Mouse (Mus musculus): ENCODE results near the gene Gemin4. TPM values are rescaled to one million over a fixed set of nuclear protein-coding genes. Genes with fewer than 3 reads are reported as not detected.

Gemin4 gene
- polyA plus RNA-seq, 1 experiment from 2014 or later = 43.8 TPM

DNA sequence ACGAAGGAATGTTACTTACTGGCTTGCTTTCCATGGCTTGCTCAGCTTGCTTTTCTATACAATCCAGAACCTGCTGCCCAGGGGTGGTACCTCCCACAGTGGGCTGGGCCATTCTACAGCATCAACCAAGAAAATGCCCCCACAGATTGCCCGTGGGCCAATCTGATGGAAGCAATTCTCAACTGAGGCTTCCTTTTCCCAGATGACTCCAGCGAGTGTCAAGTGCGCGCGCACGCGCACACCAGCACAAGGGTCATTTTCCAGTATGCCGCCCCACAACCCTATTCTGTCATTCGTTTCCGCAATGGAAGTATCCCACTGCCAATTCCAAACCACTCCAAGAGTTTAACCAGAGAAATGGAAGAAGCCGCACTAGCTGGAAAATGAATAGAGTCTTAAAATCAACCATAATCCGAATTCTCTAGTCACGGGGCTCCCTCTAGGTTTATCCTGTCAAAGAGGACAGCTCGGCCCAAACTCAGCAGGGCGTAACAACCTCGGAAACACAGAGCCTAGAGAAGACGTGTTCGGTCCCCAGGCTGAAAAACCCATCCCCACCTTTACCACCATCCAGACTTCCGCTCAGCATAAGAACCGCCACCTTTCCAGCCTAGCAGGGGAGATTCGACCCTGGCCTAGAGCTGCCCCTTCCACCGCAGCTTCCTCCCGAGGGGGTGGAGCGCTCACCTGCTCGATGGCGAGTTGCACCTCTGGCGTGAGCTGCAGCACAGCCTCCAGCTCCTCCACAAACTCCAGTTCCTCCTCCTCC, 38.6 kb downstream of the Gemin4 start:
- Histone ChIP-seq H3K4me2 (replicated peaks; ENCODE audit: low read depth, low read length) (peak overlapping the region; percentile 93), H3K4me3 (ENCODE audit: low read length) (peak overlapping the region; percentile 88), H3K9me3 (ENCODE audit: control insufficient read depth, low read length) (no peaks in the 10 kb centered on the region), H3K27ac (ENCODE audit: low read depth, low read length) (0 out of 2 replicates have a peak overlapping the region, but pooled peaks have one; percentile 18), H3K4me1 (ENCODE audit: control insufficient read depth, insufficient read depth, low read length) (peaks cover 9% of the 10 kb centered on the region; the same call in 1 of the 2 replicates), H3K9ac (ENCODE audit: low read depth, low read length) (peak overlapping the region; percentile 63), H3K27me3 (ENCODE audit: control insufficient read depth, insufficient read depth, low read length) (no peaks in the 10 kb centered on the region), H3K36me3 (ENCODE audit: control insufficient read depth, insufficient read depth, low read length) (peaks cover 4% of the 10 kb centered on the region; the same call in 1 of the 2 replicates)
- WGBS = 1% methylated on average over 28 of the region's 28 CpGs
- peak; percentile 83 for ATAC-seq (ENCODE audit: low FRiP score, low TSS enrichment)

- Histone ChIP-seq H3K4me3 (ENCODE audit: low read length) (no peak overlapping the region), H3K9ac (ENCODE audit: low read depth, low read length) (no peak overlapping the region), H3K27ac (ENCODE audit: low read depth, low read length) (no peak overlapping the region), H3K36me3 (ENCODE audit: control insufficient read depth, insufficient read depth, low read length) (peaks cover 21% of the 10 kb centered on the region), H3K4me2 (replicated peaks; ENCODE audit: low read depth, low read length) (no peak overlapping the region), H3K27me3 (ENCODE audit: control insufficient read depth, insufficient read depth, low read length) (no peaks in the 10 kb centered on the region), H3K9me3 (ENCODE audit: control insufficient read depth, low read length) (no peaks in the 10 kb centered on the region), H3K4me1 (ENCODE audit: control insufficient read depth, insufficient read depth, low read length) (no peaks in the 10 kb centered on the region)
- WGBS = 64% methylated on average over 5 of the region's 5 CpGs
- ATAC-seq (ENCODE audit: low FRiP score, low TSS enrichment) = no peak
These were observed 47.3 kb downstream of the Gemin4 start for GRCm38 (mm10) chr11:76170207-76170606.

GRCm38 (mm10) chr11:76168976-76169375, 48.5 kb downstream of the Gemin4 start:
- no peak for ATAC-seq (ENCODE audit: low FRiP score, low TSS enrichment)

GRCm38 (mm10) chr11:76167079-76167765, 50.2 kb downstream of the Gemin4 start:
- Histone ChIP-seq H3K4me3 (ENCODE audit: low read length) (no peak overlapping the region), H3K4me2 (replicated peaks; ENCODE audit: low read depth, low read length) (no peak overlapping the region), H3K4me1 (ENCODE audit: control insufficient read depth, insufficient read depth, low read length) (no peaks in the 10 kb centered on the region), H3K27ac (ENCODE audit: low read depth, low read length) (no peak overlapping the region), H3K27me3 (ENCODE audit: control insufficient read depth, insufficient read depth, low read length) (no peaks in the 10 kb centered on the region), H3K9me3 (ENCODE audit: control insufficient read depth, low read length) (no peaks in the 10 kb centered on the region), H3K9ac (ENCODE audit: low read depth, low read length) (no peak overlapping the region), H3K36me3 (ENCODE audit: control insufficient read depth, insufficient read depth, low read length) (peaks cover 5% of the 10 kb centered on the region; the same call in 1 of the 2 replicates)
- ATAC-seq (ENCODE audit: low FRiP score, low TSS enrichment) = no peak
- 28% methylated on average over 5 of the region's 5 CpGs for WGBS

More at GRCm38 (mm10) chr11:76168976-76169375, 48.5 kb downstream of the Gemin4 start:
- 85% methylated on average over 3 of the region's 3 CpGs for WGBS
- H3K36me3 ChIP-seq (ENCODE audit: control insufficient read depth, insufficient read depth, low read length) = peaks cover 21% of the 10 kb centered on the region
- no peaks in the 10 kb centered on the region for H3K4me1 ChIP-seq (ENCODE audit: control insufficient read depth, insufficient read depth, low read length)
- H3K4me2 ChIP-seq (replicated peaks; ENCODE audit: low read depth, low read length) = no peak overlapping the region
- no peak overlapping the region for H3K9ac ChIP-seq (ENCODE audit: low read depth, low read length)
- H3K27ac ChIP-seq (ENCODE audit: low read depth, low read length) = no peak overlapping the region
- H3K27me3 ChIP-seq (ENCODE audit: control insufficient read depth, insufficient read depth, low read length) = no peaks in the 10 kb centered on the region
- H3K4me3 ChIP-seq (ENCODE audit: low read length) = no peak overlapping the region
- no peaks in the 10 kb centered on the region for H3K9me3 ChIP-seq (ENCODE audit: control insufficient read depth, low read length)

DNA sequence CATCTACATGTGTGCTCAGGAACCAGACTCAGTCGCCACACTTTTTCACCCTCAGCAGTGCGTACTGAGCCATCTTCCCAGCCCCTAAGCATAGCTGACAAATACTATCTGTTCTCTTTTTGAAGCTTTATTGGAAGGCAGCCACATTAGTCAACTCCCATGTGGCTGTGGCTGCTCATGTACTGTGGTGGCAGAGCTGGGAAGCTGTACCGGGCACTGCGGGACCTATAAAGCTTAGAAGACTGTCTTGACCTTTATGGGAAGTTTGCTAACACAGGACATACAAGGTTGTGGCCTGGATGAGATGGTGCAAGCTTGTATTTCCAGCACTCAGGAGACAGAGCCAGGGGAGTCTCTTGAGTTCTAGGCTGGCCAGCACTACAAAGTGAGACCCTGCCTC, 50.8 kb downstream of the Gemin4 start:
- 93% methylated on average over 4 of the region's 4 CpGs for WGBS
- H3K9me3 ChIP-seq (ENCODE audit: control insufficient read depth, low read length) = no peaks in the 10 kb centered on the region
- ATAC-seq (ENCODE audit: low FRiP score, low TSS enrichment) = no peak

More for the DNA sequence above, 50.8 kb downstream of the Gemin4 start:
- Histone ChIP-seq H3K9ac (ENCODE audit: low read depth, low read length) (no peak overlapping the region), H3K27ac (ENCODE audit: low read depth, low read length) (no peak overlapping the region), H3K27me3 (ENCODE audit: control insufficient read depth, insufficient read depth, low read length) (no peaks in the 10 kb centered on the region), H3K4me3 (ENCODE audit: low read length) (no peak overlapping the region), H3K36me3 (ENCODE audit: control insufficient read depth, insufficient read depth, low read length) (no peaks in the 10 kb centered on the region; the same call in 1 of the 2 replicates), H3K4me1 (ENCODE audit: control insufficient read depth, insufficient read depth, low read length) (no peaks in the 10 kb centered on the region), H3K4me2 (replicated peaks; ENCODE audit: low read depth, low read length) (no peak overlapping the region)

Other genes starting within 250 kb of the Gemin4 start
- gene 1700016K19Rik, start 217.8 kb downstream of the Gemin4 start, polyA plus RNA-seq (2014; fragmentation: Nextera tagmentation; extraction: Ambion mirVana) = 0.31 and 0.50 TPM in 2 replicates
- gene Rflnb, start 189.9 kb downstream of the Gemin4 start, polyA plus RNA-seq (2014; fragmentation: Nextera tagmentation; extraction: Ambion mirVana) = 20.7 and 23.3 TPM in 2 replicates
- gene Vps53, start 38.0 kb downstream of the Gemin4 start, polyA plus RNA-seq (2014; fragmentation: Nextera tagmentation; extraction: Ambion mirVana) = 27.3 and 40.8 TPM in 2 replicates
- 25.5 and 26.5 TPM in 2 replicates for gene Fam57a, start 38.0 kb downstream of the Gemin4 start, polyA plus RNA-seq (2014; fragmentation: Nextera tagmentation; extraction: Ambion mirVana)
- gene Dbil5, start 56 bp downstream of the Gemin4 start, polyA plus RNA-seq (2014; fragmentation: Nextera tagmentation; extraction: Ambion mirVana) = 1.2 and 1.6 TPM in 2 replicates
- gene Mrm3, start 26.1 kb upstream of the Gemin4 start, polyA plus RNA-seq (2014; fragmentation: Nextera tagmentation; extraction: Ambion mirVana) = 25.2 and 29.3 TPM in 2 replicates
- 155 and 160 TPM in 2 replicates for gene Glod4, start 26.1 kb upstream of the Gemin4 start, polyA plus RNA-seq (2014; fragmentation: Nextera tagmentation; extraction: Ambion mirVana)
- gene Nxn, start 181.5 kb upstream of the Gemin4 start, polyA plus RNA-seq (2014; fragmentation: Nextera tagmentation; extraction: Ambion mirVana) = 29.3 and 38.0 TPM in 2 replicates
- 113 and 139 TPM in 2 replicates for gene Timm22, start 189.3 kb upstream of the Gemin4 start, polyA plus RNA-seq (2014; fragmentation: Nextera tagmentation; extraction: Ambion mirVana)